Comparison of ENCODE assay signal across 7 mouse cellular contexts in genomic region chr1:154884275-154885206, GRCm38 (mm10). TPM values are rescaled to one million over a fixed set of nuclear protein-coding genes. Genes with fewer than 3 reads are reported as not detected.
DNase-seq lines count a peak whose midpoint lies in the region; ATAC-seq lines count a peak whose summit lies in the region.

Gene Cacna1e (minus strand): TSS chr1:154884501.

- no peaks in the 10 kb centered on the region for H3K36me3 ChIP-seq in lung, embryonic 15.5 days
- H3K36me3 ChIP-seq in embryonic facial prominence, embryonic 14.5 days (ENCODE audit: control insufficient read depth, insufficient read depth, low read length), result no peaks in the 10 kb centered on the region
- H3K36me3 ChIP-seq in intestine, embryonic 15.5 days, result no peaks in the 10 kb centered on the region
- H3K36me3 ChIP-seq in megakaryocyte, embryonic 14.5 days (replicated peaks; ENCODE audit: low read length), result no peaks in the 10 kb centered on the region

- H3K4me3 ChIP-seq in lung, embryonic 15.5 days, result peak within 1 kb of the TSS; percentile 35
- H3K4me3 ChIP-seq in embryonic facial prominence, embryonic 14.5 days (ENCODE audit: low read depth, low read length), result peak within 1 kb of the TSS; percentile 45
- peak within 1 kb of the TSS; percentile 40 for H3K4me3 ChIP-seq in intestine, embryonic 15.5 days (replicated peaks)
- peak within 1 kb of the TSS; percentile 62 for H3K4me3 ChIP-seq in megakaryocyte, embryonic 14.5 days (replicated peaks)

- peaks cover 20% of the 10 kb centered on the region for H3K27me3 ChIP-seq in lung, embryonic 15.5 days
- peaks cover 29% of the 10 kb centered on the region for H3K27me3 ChIP-seq in embryonic facial prominence, embryonic 14.5 days (replicated peaks; ENCODE audit: control insufficient read depth, insufficient read depth, low read length)
- peaks cover 13% of the 10 kb centered on the region; the same call in 1 of the 2 replicates for H3K27me3 ChIP-seq in intestine, embryonic 15.5 days (replicated peaks)
- peaks cover 47% of the 10 kb centered on the region for H3K27me3 ChIP-seq in megakaryocyte, embryonic 14.5 days (replicated peaks)

- WGBS in lung, embryonic 15.5 days, result 6% methylated on average over 31 of the region's 31 CpGs
- 6% methylated on average over 31 of the region's 31 CpGs for WGBS in embryonic facial prominence, embryonic 14.5 days
- WGBS in intestine, embryonic 15.5 days, result 13% methylated on average over 31 of the region's 31 CpGs

- no peak within 1 kb of the TSS for H3K27ac ChIP-seq in lung, embryonic 15.5 days
- H3K27ac ChIP-seq in embryonic facial prominence, embryonic 14.5 days (replicated peaks; ENCODE audit: low read depth, low read length), result no peak within 1 kb of the TSS
- H3K27ac ChIP-seq in intestine, embryonic 15.5 days, result no peak within 1 kb of the TSS

- no peaks in the 10 kb centered on the region for H3K9me3 ChIP-seq in lung, embryonic 15.5 days
- no peaks in the 10 kb centered on the region for H3K9me3 ChIP-seq in embryonic facial prominence, embryonic 14.5 days (ENCODE audit: control insufficient read depth, low read length)
- H3K9me3 ChIP-seq in intestine, embryonic 15.5 days, result no peaks in the 10 kb centered on the region
- H3K9me3 ChIP-seq in megakaryocyte, embryonic 14.5 days, result no peaks in the 10 kb centered on the region

- peak within 1 kb of the TSS; percentile 10; the same call in 1 of the 2 replicates for H3K9ac ChIP-seq in lung, embryonic 15.5 days
- peak within 1 kb of the TSS; percentile 55 for H3K9ac ChIP-seq in embryonic facial prominence, embryonic 14.5 days (ENCODE audit: low read depth, low read length)
- H3K9ac ChIP-seq in intestine, embryonic 15.5 days, result peak within 1 kb of the TSS; percentile 13; the same call in 1 of the 2 replicates

- ATAC-seq in lung, embryonic 15.5 days (ENCODE audit: borderline replicate concordance, extremely low read depth, low FRiP score, low TSS enrichment), result no peak
- ATAC-seq in embryonic facial prominence, embryonic 14.5 days (ENCODE audit: low read depth), result 0 out of 2 replicates have a peak, but pooled peaks have one; percentile 57
- ATAC-seq in intestine, embryonic 15.5 days, result peak; percentile 61

- peak within 1 kb of the TSS; percentile 59 for H3K4me2 ChIP-seq in lung, embryonic 15.5 days
- H3K4me2 ChIP-seq in embryonic facial prominence, embryonic 14.5 days (ENCODE audit: low read depth, low read length), result peak within 1 kb of the TSS; percentile 74
- peak within 1 kb of the TSS; percentile 83 for H3K4me2 ChIP-seq in intestine, embryonic 15.5 days (replicated peaks)

- no peak for DNase-seq in lung, adult 18-20 months
- peak; percentile 58 for DNase-seq in cerebellum, adult 11-12 months
- DNase-seq in embryonic facial prominence, embryonic 14.5 days (ENCODE audit: low spot score), result no peak
- DNase-seq in thymus, postnatal 14 days, result no peak

- H3K4me1 ChIP-seq in lung, embryonic 15.5 days, result peaks cover 8% of the 10 kb centered on the region
- no peaks in the 10 kb centered on the region; the same call in 1 of the 2 replicates for H3K4me1 ChIP-seq in embryonic facial prominence, embryonic 14.5 days (ENCODE audit: control insufficient read depth, insufficient read depth, low read length)
- peaks cover 11% of the 10 kb centered on the region; the same call in 1 of the 2 replicates for H3K4me1 ChIP-seq in intestine, embryonic 15.5 days (replicated peaks)
- H3K4me1 ChIP-seq in megakaryocyte, embryonic 14.5 days, result peaks cover 9% of the 10 kb centered on the region; the same call in 1 of the 2 replicates

RNA-seq across cellular contexts. Expression of gene Cacna1e, which starts in this region (rescaled TPM):
- polyA plus RNA-seq in lung, embryonic 15.5 days (2015; fragmentation: Nextera tagmentation; extraction: Ambion mirVana), result 0.21 and 0.45 TPM in 2 replicates
- 0.99 and 1.3 TPM in 2 replicates for polyA plus RNA-seq in embryonic facial prominence, embryonic 14.5 days (2014; fragmentation: Nextera tagmentation; extraction: Ambion mirVana)
- 0.85 and 0.87 TPM in 2 replicates for polyA plus RNA-seq in intestine, embryonic 15.5 days (2015; fragmentation: Nextera tagmentation; extraction: Ambion mirVana)
- polyA plus RNA-seq in megakaryocyte, embryonic 14.5 days (2012; ENCODE audit: insufficient read depth, low replicate concordance), result 0.02 TPM in 1 of 2 replicates, not detected in the other

Comparison
In these comparisons a context has a peak if more than half of its experiments do, and no peak if none do; other contexts are left out.
1. Peak in ATAC-seq, H3K4me3 ChIP-seq, H3K9ac ChIP-seq and H3K4me2 ChIP-seq in intestine, embryonic 15.5 days; RNA of the gene not detected or under 1 TPM.